Mouse (Mus musculus): ENCODE results near the gene Fbxw13.
"Not testable (repeated sequence)": the region's sequence is repeated elsewhere in the genome, so short reads cannot be mapped to it uniquely, and the experiment has no call there.

The Fbxw13 gene

DNA sequence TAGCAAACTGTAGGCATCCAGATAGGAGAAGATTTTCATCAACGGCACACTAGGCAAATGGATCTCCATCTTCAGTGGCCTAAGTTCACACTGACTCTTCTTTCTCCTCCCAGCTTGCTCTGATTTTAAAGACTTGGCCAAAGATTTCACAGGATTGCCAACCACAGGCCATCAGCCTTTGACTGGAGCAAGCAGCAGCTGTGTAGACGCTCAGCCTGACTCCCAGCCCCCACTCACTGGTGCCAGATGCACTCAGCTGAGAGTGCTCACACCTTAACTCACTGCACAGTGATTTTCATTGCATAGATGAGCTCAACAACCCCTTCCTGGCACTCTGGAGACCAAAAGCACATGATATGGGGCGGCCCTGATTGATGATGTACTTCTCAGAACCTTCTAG lies at the start of gene Fbxw13:
TSS of gene Fbxw13 (minus strand) at position 101 of the 400 bp plus-strand sequence.
- DNase-seq (ENCODE audit: low read depth, low spot score): not testable (repeated sequence)

- no peak for DNase-seq (ENCODE audit: low read depth, low spot score)
Observed at GRCm38 (mm10) chr9:109234654-109235053, 38.9 kb upstream of the Fbxw13 start, which contains the start of gene Fbxw20. Fbxw20 (minus strand) TSS chr9:109234754.

DNA sequence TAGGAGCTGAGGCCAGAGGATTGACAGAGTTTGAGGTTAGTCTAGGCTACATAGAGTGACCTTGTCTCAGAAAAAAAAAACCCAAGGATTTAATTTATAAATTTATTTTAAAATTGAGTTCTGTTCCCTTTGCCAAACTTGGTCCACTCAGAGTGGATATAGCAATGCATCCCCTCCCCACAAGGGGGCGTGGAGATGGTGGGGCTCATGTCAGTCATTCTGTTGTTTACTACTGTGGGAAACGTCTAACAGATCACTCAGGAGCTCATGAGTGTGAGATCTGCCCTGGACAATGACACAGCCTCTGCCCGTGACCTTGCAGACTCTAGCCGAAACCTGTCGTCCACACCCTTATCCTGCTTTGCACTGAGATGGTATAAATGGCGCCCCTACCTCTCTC lies 22.7 kb upstream of the Fbxw13 start:
- DNase-seq (ENCODE audit: low read depth, low spot score): no peak

DNA sequence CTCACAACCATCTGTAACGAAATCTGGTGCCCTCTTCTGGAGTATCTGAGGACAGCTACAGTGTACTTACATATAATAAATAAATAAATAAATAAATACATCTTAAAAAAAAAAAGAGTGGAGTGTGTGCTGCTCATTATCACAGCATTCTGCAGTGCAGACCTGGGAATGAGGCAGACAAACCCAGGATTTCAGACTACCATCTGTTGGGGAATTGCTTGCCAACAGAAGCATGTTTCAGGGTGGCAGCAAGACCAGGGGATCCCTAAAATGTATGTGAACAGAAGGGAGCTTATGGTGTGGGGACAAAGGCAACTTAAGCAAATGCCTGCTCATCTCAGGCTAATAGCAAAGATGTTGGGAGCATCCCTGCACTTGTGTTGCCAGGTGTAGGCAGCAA lies 5.6 kb upstream of the Fbxw13 start:
- not testable (repeated sequence) for DNase-seq (ENCODE audit: low read depth, low spot score)

DNA sequence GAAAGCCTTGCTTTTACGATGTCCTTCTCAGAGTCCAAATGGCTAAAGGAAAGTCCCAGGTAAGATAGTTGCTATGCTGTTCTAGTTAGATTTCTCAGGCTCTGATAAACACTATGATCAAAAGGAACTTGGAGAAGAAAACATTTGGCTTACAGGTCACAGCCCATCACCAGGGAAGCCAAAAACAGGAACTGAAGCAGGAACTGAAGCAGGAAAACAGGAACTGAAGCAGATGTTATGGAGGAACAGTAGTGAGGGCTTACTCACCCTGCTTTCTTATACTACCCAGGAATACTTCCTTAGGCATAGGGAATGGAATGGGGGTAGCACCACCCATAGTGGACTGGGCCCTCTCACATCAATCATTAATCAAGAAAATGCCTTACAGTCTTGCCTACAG lies 4.6 kb upstream of the Fbxw13 start:
- DNase-seq (ENCODE audit: low read depth, low spot score): no peak

- no peak for DNase-seq (ENCODE audit: low read depth, low spot score)
Observed at GRCm38 (mm10) chr9:109199353-109199752, 3.6 kb upstream of the Fbxw13 start.

GRCm38 (mm10) chr9:109177208-109177607 lies 18.6 kb downstream of the Fbxw13 start:
- no peak for DNase-seq (ENCODE audit: low read depth, low spot score)

- DNase-seq (ENCODE audit: low read depth, low spot score): no peak
Observed at GRCm38 (mm10) chr9:109176301-109176700, 19.5 kb downstream of the Fbxw13 start.

DNA sequence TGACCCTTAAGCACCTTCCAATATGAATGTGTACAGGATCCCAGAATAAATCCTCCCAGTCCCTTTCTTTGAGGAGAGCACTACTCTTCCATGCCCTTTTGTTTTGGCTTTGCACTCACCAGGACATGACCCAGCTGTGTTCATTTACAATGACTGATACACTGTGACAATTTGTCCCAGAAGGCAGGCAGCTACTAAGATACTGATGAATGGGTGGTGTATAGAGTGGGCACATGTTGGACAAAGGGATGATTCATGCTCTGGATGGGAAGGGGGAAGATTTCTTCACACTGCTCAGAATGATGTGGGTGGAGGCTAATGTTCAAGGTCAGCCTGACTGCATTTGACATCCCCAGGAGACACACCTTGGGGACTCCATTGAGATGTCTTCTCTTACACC lies 28.5 kb downstream of the Fbxw13 start:
- no peak for DNase-seq (ENCODE audit: low read depth, low spot score)

DNA sequence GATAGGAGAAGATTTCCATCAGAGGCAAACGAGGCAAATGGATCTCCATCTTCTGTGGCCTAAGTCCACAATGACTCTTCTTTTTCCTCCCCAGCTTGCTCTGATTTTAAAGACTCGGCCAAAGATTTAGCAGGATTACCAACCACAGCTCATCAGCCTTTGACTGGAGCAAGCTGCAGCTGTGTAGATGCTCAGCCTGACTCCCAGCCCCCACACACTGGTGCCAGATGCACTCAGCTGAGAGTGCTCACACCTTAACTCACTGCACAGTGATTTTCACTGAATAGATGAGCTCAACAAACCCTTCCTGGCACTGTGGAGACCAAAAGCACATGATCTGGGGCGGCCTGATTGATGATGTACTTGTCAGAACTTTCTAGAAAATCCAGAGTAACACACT lies 33.8 kb downstream of the Fbxw13 start, which contains the start of gene Fbxw21:
TSS of gene Fbxw21 (minus strand) at position 101 of the 400 bp plus-strand sequence.
- no peak for DNase-seq (ENCODE audit: low read depth, low spot score)

- not testable (repeated sequence) for DNase-seq (ENCODE audit: low read depth, low spot score)
Observed at GRCm38 (mm10) chr9:109140414-109140813, 55.4 kb downstream of the Fbxw13 start.

DNA sequence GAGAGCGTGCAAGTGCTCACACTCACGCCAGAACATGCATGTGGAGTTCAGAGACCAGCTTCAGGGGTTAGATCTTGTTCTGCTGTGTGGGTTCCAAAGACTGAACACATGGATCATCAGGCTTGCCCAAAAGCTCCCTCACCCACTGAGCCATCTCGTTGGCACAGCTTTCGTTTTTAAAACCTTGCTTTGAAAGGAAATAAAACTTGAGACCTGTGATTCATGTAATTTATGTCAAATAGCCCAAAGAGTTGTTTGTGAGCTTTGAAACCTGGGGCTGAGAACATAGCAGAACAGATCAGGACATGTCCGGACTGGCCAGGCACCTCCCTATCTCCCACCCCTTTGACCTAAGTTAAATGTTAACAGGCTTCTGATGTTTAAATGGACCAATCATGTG lies 65.7 kb downstream of the Fbxw13 start:
- DNase-seq (ENCODE audit: low read depth, low spot score): no peak
